Mouse (Mus musculus) kidney, adult 2 months (tissue): ENCODE measurements around the gene Klc2.

ENCODE experiments used
- CTCF ChIP-seq: fragments of 200-500 bp; conservative IDR thresholded peaks from 2 replicates; pipeline ENCODE4 v1.5.1; 2011; ENCODE audit warnings: low read depth, mild to moderate bottlenecking, control low read depth, low read length, moderate library complexity, mixed read lengths; ENCODE audit not compliant: insufficient read depth, insufficient read length
- POLR2A ChIP-seq: fragments of 200-500 bp; IDR thresholded peaks from one replicate; pipeline ENCODE4 v1.6.1; 2011; ENCODE audit warnings: low read depth, low read length, control low read depth

DNA sequence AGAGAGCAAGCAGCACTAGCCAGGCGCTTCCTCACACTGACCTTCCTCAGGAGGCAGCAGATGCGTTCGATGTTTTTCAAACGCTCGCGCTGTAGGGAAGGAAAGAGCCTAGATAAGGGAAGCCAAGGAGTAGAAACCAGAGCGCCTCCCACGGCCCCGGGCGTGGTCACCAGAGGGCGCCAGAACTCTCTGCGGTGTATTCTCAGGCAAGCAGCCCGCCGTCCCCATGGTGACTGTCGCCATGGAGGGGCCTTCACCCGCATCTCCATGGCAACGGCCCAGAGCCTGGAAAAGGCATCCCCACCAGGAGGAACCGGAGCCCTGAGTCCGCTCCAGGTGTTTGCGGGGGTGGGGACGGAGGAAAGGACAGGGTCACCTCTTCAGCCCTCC lies 24.1 kb downstream of the Klc2 start:
- peak; percentile 79 for TF ChIP-seq CTCF
- TF ChIP-seq POLR2A = no peak
